ENCODE assay signal across 7 mouse cellular contexts in the genomic region with DNA sequence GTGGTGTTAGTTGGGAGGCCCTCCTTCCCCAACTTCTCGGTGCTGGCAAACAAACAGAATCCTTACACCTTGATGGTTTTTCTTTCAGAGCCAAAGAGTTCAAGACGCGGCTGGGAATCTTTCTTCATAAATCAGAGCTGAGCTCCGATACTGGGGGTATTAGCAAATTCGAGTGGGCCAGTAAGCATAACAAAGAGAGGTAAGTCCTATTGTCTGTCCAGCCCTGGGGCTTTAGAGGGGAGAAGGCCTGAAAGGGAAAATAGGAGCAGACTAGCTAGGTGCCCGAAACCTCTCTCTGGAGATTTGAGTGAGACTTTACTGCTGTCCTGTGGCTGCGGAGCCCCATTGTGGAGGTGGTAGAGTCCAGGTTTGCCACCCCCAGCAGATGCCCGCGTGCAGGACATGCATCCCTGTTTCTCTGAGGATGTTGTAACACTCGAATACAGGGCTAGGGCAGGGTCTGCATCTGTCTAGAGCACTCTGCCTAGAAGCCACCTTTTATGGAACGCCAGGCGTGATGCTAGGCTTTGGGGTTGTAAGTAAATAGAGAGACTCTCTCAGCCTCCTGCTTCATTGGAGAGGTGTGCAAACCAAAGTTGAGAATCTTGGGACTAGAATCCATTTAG. TPM values are rescaled to one million over a fixed set of nuclear protein-coding genes. Genes with fewer than 3 reads are reported as not detected.
DNase-seq lines count a peak whose midpoint lies in the region; ATAC-seq lines count a peak whose summit lies in the region.

No protein-coding gene starts in this region.

- DNase-seq in forebrain, embryonic 11.5 days (ENCODE audit: low spot score): peak; percentile 53
- no peak for DNase-seq in limb, embryonic 11.5 days (ENCODE audit: low spot score)
- no peak for DNase-seq in gastrocnemius, postnatal 25 days
- no peak for DNase-seq in urinary bladder, postnatal 10 days (ENCODE audit: low spot score)

- peaks cover 63% of the 10 kb centered on the region for H3K27me3 ChIP-seq in megakaryocyte, embryonic 14.5 days (replicated peaks)
- peaks cover 5% of the 10 kb centered on the region; the same call in 1 of the 2 replicates for H3K27me3 ChIP-seq in forebrain, embryonic 11.5 days (ENCODE audit: control insufficient read depth, insufficient read depth, low read length)
- H3K27me3 ChIP-seq in limb, embryonic 11.5 days (ENCODE audit: control insufficient read depth, insufficient read depth, low read length): peaks cover 14% of the 10 kb centered on the region; the same call in 1 of the 2 replicates
- peaks cover 33% of the 10 kb centered on the region for H3K27me3 ChIP-seq in stomach, embryonic 15.5 days (replicated peaks)

- ATAC-seq in megakaryocyte, adult 5-6 weeks (ENCODE audit: poor library complexity, severe bottlenecking): no peak
- ATAC-seq in forebrain, embryonic 11.5 days (replicated peaks; ENCODE audit: low FRiP score): no peak
- no peak for ATAC-seq in limb, embryonic 11.5 days (ENCODE audit: insufficient number of reproducible peaks, low FRiP score, low TSS enrichment, low read depth)
- no peak for ATAC-seq in stomach, embryonic 15.5 days (ENCODE audit: insufficient read depth, low FRiP score, low read depth)

- H3K4me1 ChIP-seq in megakaryocyte, embryonic 14.5 days: peaks cover 26% of the 10 kb centered on the region
- peaks cover 20% of the 10 kb centered on the region for H3K4me1 ChIP-seq in forebrain, embryonic 11.5 days (replicated peaks; ENCODE audit: control insufficient read depth, insufficient read depth, low read length)
- peaks cover 3% of the 10 kb centered on the region; the same call in 1 of the 2 replicates for H3K4me1 ChIP-seq in limb, embryonic 11.5 days (ENCODE audit: control insufficient read depth, insufficient read depth, low read length)
- H3K4me1 ChIP-seq in stomach, embryonic 15.5 days: peaks cover 8% of the 10 kb centered on the region; the same call in 1 of the 2 replicates

- 19% methylated on average over 12 of the region's 12 CpGs for WGBS in forebrain, embryonic 11.5 days
- WGBS in limb, embryonic 11.5 days: 39% methylated on average over 12 of the region's 12 CpGs
- 46% methylated on average over 12 of the region's 12 CpGs for WGBS in stomach, embryonic 15.5 days

- H3K9ac ChIP-seq in forebrain, embryonic 11.5 days (ENCODE audit: low read length): peak overlapping the region; percentile 61
- H3K9ac ChIP-seq in limb, embryonic 11.5 days (ENCODE audit: low read length): peak overlapping the region; percentile 44
- H3K9ac ChIP-seq in stomach, embryonic 15.5 days: 0 out of 2 replicates have a peak overlapping the region, but pooled peaks have one; percentile 12

- no peaks in the 10 kb centered on the region for H3K36me3 ChIP-seq in megakaryocyte, embryonic 14.5 days (replicated peaks; ENCODE audit: low read length)
- H3K36me3 ChIP-seq in forebrain, embryonic 11.5 days (ENCODE audit: control insufficient read depth, insufficient read depth, low read length): no peaks in the 10 kb centered on the region; the same call in 1 of the 2 replicates
- no peaks in the 10 kb centered on the region for H3K36me3 ChIP-seq in limb, embryonic 11.5 days (ENCODE audit: control insufficient read depth, insufficient read depth, low read length)
- no peaks in the 10 kb centered on the region for H3K36me3 ChIP-seq in stomach, embryonic 15.5 days

- no peak overlapping the region for H3K27ac ChIP-seq in forebrain, embryonic 11.5 days (ENCODE audit: low read depth, low read length)
- H3K27ac ChIP-seq in limb, embryonic 11.5 days (replicated peaks; ENCODE audit: low read depth, low read length): no peak overlapping the region
- no peak overlapping the region for H3K27ac ChIP-seq in stomach, embryonic 15.5 days

- H3K4me3 ChIP-seq in megakaryocyte, embryonic 14.5 days (replicated peaks): peak overlapping the region; percentile 18
- peak overlapping the region; percentile 52 for H3K4me3 ChIP-seq in forebrain, embryonic 11.5 days (ENCODE audit: low read depth, low read length)
- H3K4me3 ChIP-seq in limb, embryonic 11.5 days (ENCODE audit: low read depth, low read length): peak overlapping the region; percentile 41
- peak overlapping the region; percentile 34 for H3K4me3 ChIP-seq in stomach, embryonic 15.5 days (replicated peaks)

- peak overlapping the region; percentile 89 for H3K4me2 ChIP-seq in forebrain, embryonic 11.5 days (ENCODE audit: low read depth, low read length, severe bottlenecking)
- peak overlapping the region; percentile 76 for H3K4me2 ChIP-seq in limb, embryonic 11.5 days (ENCODE audit: low read depth, severe bottlenecking)
- peak overlapping the region; percentile 73 for H3K4me2 ChIP-seq in stomach, embryonic 15.5 days

- H3K9me3 ChIP-seq in megakaryocyte, embryonic 14.5 days: no peaks in the 10 kb centered on the region
- H3K9me3 ChIP-seq in forebrain, embryonic 11.5 days (ENCODE audit: control insufficient read depth, low read length): no peaks in the 10 kb centered on the region
- no peaks in the 10 kb centered on the region for H3K9me3 ChIP-seq in limb, embryonic 11.5 days (ENCODE audit: control insufficient read depth, low read length)
- no peaks in the 10 kb centered on the region for H3K9me3 ChIP-seq in stomach, embryonic 15.5 days

RNA-seq across cellular contexts. Expression of a gene that starts 0.7 kb away (rescaled TPM):
- not detected in 2 replicates for polyA plus RNA-seq in megakaryocyte, embryonic 14.5 days (2012; ENCODE audit: insufficient read depth, low replicate concordance)
- total RNA-seq in megakaryocyte, adult 5-6 weeks (2015): not detected in 2 replicates
- total RNA-seq in megakaryocyte, adult 5-6 weeks (2017): not detected in 2 replicates
- polyA plus RNA-seq in forebrain, embryonic 11.5 days (2014; fragmentation: Nextera tagmentation; extraction: Ambion mirVana): 24.3 and 25.3 TPM in 2 replicates
- 4.8 and 4.9 TPM in 2 replicates for polyA plus RNA-seq in limb, embryonic 11.5 days (2014; fragmentation: Nextera tagmentation; extraction: Ambion mirVana)
- polyA plus RNA-seq in stomach, embryonic 15.5 days (2015; fragmentation: Nextera tagmentation; extraction: Ambion mirVana): 4.5 and 5.1 TPM in 2 replicates
- total RNA-seq in gastrocnemius, postnatal 25 days (2021): 1 to 10 TPM; 1.1 to 1.6 TPM

RNA-seq across cellular contexts. Expression of a gene that starts 8.3 kb away (rescaled TPM):
- 2.3 and 3.2 TPM in 2 replicates for polyA plus RNA-seq in megakaryocyte, embryonic 14.5 days (2012; ENCODE audit: insufficient read depth, low replicate concordance)
- 50.2 and 54.4 TPM in 2 replicates for total RNA-seq in megakaryocyte, adult 5-6 weeks (2015)
- 60.5 and 74.1 TPM in 2 replicates for total RNA-seq in megakaryocyte, adult 5-6 weeks (2017)
- polyA plus RNA-seq in forebrain, embryonic 11.5 days (2014; fragmentation: Nextera tagmentation; extraction: Ambion mirVana): 19.3 and 19.5 TPM in 2 replicates
- 9.1 and 10.2 TPM in 2 replicates for polyA plus RNA-seq in limb, embryonic 11.5 days (2014; fragmentation: Nextera tagmentation; extraction: Ambion mirVana)
- polyA plus RNA-seq in stomach, embryonic 15.5 days (2015; fragmentation: Nextera tagmentation; extraction: Ambion mirVana): 13.8 and 15.5 TPM in 2 replicates
- total RNA-seq in gastrocnemius, postnatal 25 days (2021): 1 to 10 TPM; 1.5 to 3.2 TPM
